Mouse (Mus musculus) myocyte (in vitro differentiated cells): ENCODE measurements around the gene Tradd. TPM values are rescaled to one million over a fixed set of nuclear protein-coding genes. Genes with fewer than 3 reads are reported as not detected.

Experiments
- H3K27me3 ChIP-seq: one replicate; pipeline ENCODE4 v1.6.1; 2011; ENCODE audit not compliant: control insufficient read depth, insufficient read depth, insufficient read length
- H3K36me3 ChIP-seq: one replicate; pipeline ENCODE4 v1.6.1; 2011; ENCODE audit not compliant: control insufficient read depth, insufficient read depth
- H3K4me2 ChIP-seq: one replicate; pipeline ENCODE4 v1.6.1; 2011; ENCODE audit warnings: low read depth, control low read depth
- H3K4me3 ChIP-seq: one replicate; pipeline ENCODE4 v1.5.1; 2011; ENCODE audit warnings: mild to moderate bottlenecking, control low read depth, moderate library complexity
- H3K79me2 ChIP-seq: one replicate; pipeline ENCODE4 v1.6.1; 2011; ENCODE audit not compliant: control insufficient read depth, insufficient read depth
- H3ac ChIP-seq: one replicate; pipeline ENCODE4 v1.6.1; 2011; ENCODE audit not compliant: control insufficient read depth, insufficient read length
- CEBPB ChIP-seq: IDR thresholded peaks from 2 replicates; pipeline ENCODE4 v1.6.1; 2011; ENCODE audit warnings: mild to moderate bottlenecking, moderate library complexity; ENCODE audit not compliant: poor library complexity, insufficient read depth, severe bottlenecking
- E2F4 ChIP-seq: IDR thresholded peaks from one replicate; pipeline ENCODE4 v1.6.1; 2011; ENCODE audit warnings: mild to moderate bottlenecking, control low read depth, moderate library complexity; ENCODE audit not compliant: insufficient read depth
- MAX ChIP-seq: IDR thresholded peaks from one replicate; pipeline ENCODE4 v1.6.1; 2011; ENCODE audit warnings: low read depth, mild to moderate bottlenecking, control low read depth
- MYOD1 ChIP-seq, 3 experiments: IDR thresholded peaks; one replicate each; pipeline ENCODE4 v1.6.1; 2011; ENCODE audit warnings: control low read depth in 2 of 3, low read depth in 2 of 3, mild to moderate bottlenecking in 2 of 3, moderate library complexity in 1 of 3; ENCODE audit not compliant: insufficient read length in 2 of 3, control insufficient read depth in 1 of 3
- MYOG ChIP-seq, 3 experiments: IDR thresholded peaks; one replicate each; pipeline ENCODE4 v1.6.1; 2011; ENCODE audit warnings: control low read depth in 2 of 3, low read depth in 2 of 3, mild to moderate bottlenecking in 2 of 3; ENCODE audit not compliant: insufficient read length in 2 of 3, control insufficient read depth in 1 of 3, insufficient read depth in 1 of 3
- POLR2A ChIP-seq: IDR thresholded peaks from one replicate; pipeline ENCODE4 v1.6.1; 2011; ENCODE audit warnings: low read depth, mild to moderate bottlenecking, control low read depth, moderate library complexity; ENCODE audit not compliant: insufficient read length
- POLR2AphosphoS2 ChIP-seq: IDR thresholded peaks from one replicate; pipeline ENCODE4 v1.6.1; 2011; ENCODE audit warnings: low read depth, control low read depth; ENCODE audit not compliant: insufficient read length
- REST ChIP-seq: IDR thresholded peaks from one replicate; pipeline ENCODE4 v1.6.1; 2011; ENCODE audit warnings: mild to moderate bottlenecking, control low read depth, moderate library complexity; ENCODE audit not compliant: insufficient read depth, insufficient read length
- SRF ChIP-seq: IDR thresholded peaks from one replicate; pipeline ENCODE4 v1.6.1; 2011; ENCODE audit warnings: low read depth; ENCODE audit not compliant: control insufficient read depth, insufficient read length
- TCF12 ChIP-seq: IDR thresholded peaks from one replicate; pipeline ENCODE4 v1.6.1; 2011; ENCODE audit warnings: mild to moderate bottlenecking, control low read depth; ENCODE audit not compliant: poor library complexity, insufficient read depth, severe bottlenecking
- TCF3 ChIP-seq: IDR thresholded peaks from one replicate; pipeline ENCODE4 v1.6.1; 2011; ENCODE audit warnings: low read depth, control low read depth; ENCODE audit not compliant: insufficient read length
- USF1 ChIP-seq: IDR thresholded peaks from one replicate; pipeline ENCODE4 v1.6.1; 2011; ENCODE audit warnings: low read depth, mild to moderate bottlenecking, control low read depth, moderate library complexity
- polyA plus RNA-seq: library from polyadenylated mRNA; unstranded; fragments of >200 nt; fragmentation: generic; extraction: Trizol; gene quantifications from one replicate; pipeline ENCODE4 v1.2.1, GENCODE M21; 2012; ENCODE audit warnings: missing spikeins

Tradd gene
- polyA plus RNA-seq, 1 experiment: 27.0 TPM

- Histone ChIP-seq H3K27me3 (no peaks in the 10 kb centered on the region), H3K4me3 (peak overlapping the region; percentile 93), H3K79me2 (peaks cover 32% of the 10 kb centered on the region), H3ac (peak overlapping the region; percentile 57), H3K4me2 (peak overlapping the region; percentile 82), H3K36me3 (peaks cover 42% of the 10 kb centered on the region)
- TF ChIP-seq POLR2AphosphoS2 (peak; percentile 33), MYOD1 (IDR thresholded peaks at IDR 0.05; ENCODE audit: control insufficient read depth in 1 of 3, insufficient read length in 2 of 3, low read depth in 2 of 3) (peak in 2 of 3 experiments; percentile 71 to 82), MYOG (IDR thresholded peaks at IDR 0.05; ENCODE audit: control insufficient read depth in 1 of 3, insufficient read depth in 1 of 3, insufficient read length in 2 of 3, low read depth in 2 of 3) (peak; percentile 64 to 92 (median 69)), TCF12 (peak; percentile 96), POLR2A (peak; percentile 33), E2F4 (no peak), REST (no peak)
These were observed 34.2 kb upstream of the Tradd start for GRCm38 (mm10) chr8:105298351-105299252.

DNA sequence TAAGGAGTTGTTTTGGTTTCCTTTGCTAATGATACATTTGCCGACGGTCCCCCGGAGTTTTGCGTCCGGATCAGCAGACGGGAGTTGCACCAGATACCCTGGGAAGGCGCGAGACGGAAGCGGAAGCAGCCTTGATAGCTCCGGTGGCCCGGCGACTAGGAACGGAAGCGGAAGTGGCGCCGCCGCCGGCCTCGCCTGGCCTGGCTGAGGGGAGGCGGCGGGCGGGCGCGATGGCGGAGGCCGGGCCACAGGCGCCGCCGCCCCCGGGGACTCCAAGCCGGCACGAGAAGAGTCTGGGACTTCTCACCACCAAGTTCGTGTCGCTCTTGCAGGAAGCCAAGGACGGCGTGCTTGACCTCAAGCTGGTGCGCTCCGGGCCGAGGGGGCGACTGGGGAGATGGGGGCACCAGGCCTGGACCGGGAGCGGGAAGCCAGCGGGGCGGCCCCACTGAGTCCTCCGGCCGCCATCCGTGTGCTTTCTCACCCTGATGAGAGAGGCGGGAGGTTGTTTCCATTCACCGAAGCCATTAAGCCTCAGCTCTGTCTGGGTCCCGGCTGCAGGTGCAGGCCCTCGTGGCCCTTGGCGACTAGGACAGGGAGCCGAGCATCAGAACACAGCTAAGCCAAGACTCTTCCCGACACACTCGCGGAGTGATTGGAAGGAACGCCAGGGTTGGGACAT, 33.2 kb upstream of the Tradd start, which contains the start of gene E2f4:
Gene E2f4 (plus strand): TSS at position 153 of the 682 bp plus-strand sequence.
- peaks cover 32% of the 10 kb centered on the region for H3K79me2 ChIP-seq
- H3K4me3 ChIP-seq: peak within 1 kb of the TSS; percentile 93
- H3ac ChIP-seq: peak within 1 kb of the TSS; percentile 57
- H3K36me3 ChIP-seq: peaks cover 35% of the 10 kb centered on the region
- no peak for TF ChIP-seq TCF12
- TF ChIP-seq SRF: no peak
- TF ChIP-seq MYOG (IDR thresholded peaks at IDR 0.05; ENCODE audit: control insufficient read depth in 1 of 3, insufficient read depth in 1 of 3, insufficient read length in 2 of 3, low read depth in 2 of 3): peak in 1 of 3 experiments; percentile 3
- TF ChIP-seq TCF3: no peak
- no peak for TF ChIP-seq REST
- TF ChIP-seq USF1: no peak
- no peak for TF ChIP-seq E2F4
- no peak for TF ChIP-seq CEBPB
- TF ChIP-seq MYOD1 (IDR thresholded peaks at IDR 0.05; ENCODE audit: control insufficient read depth in 1 of 3, insufficient read length in 2 of 3, low read depth in 2 of 3): peak in 1 of 3 experiments; percentile 28
- TF ChIP-seq MAX: no peak
- peak; percentile 80 for TF ChIP-seq POLR2A
- peak; percentile 66 for TF ChIP-seq POLR2AphosphoS2
- H3K27me3 ChIP-seq: no peaks in the 10 kb centered on the region
- H3K4me2 ChIP-seq: peak within 1 kb of the TSS; percentile 95

DNA sequence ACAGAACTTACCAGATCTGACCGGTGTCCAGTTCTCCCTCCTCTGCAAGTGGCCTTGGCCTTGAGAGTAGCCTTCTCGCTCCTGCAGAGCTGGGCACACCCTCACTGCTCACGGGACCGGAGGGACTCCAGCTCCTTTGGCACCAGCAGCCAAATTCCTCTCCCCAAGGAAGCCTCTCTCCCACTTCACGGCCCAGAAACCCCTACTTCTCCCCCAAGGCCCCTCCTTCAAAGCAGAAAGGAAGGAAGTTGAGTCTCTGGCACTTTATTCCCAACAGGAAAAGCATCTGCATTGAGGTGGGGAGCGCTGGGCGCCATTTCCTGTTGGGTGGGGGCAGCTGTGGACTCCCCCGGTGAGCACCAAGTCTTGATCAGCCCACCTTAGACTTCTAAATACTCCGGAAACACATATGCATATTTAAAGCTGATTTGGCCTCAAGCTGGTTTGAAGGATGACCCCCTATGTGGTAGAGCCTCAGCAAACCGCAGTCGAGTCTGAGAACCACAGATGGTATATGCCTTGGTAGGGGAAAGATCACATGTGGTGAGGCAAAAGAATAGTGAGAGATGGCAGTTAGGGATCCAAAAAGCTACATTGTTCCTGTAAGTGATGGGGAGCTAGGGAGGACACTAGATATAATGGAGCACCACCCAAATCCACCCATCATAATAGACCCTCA, 31.6 kb upstream of the Tradd start, which contains the start of gene Exoc3l:
Gene Exoc3l (minus strand): TSS at position 207 of the 679 bp plus-strand sequence.
- peak within 1 kb of the TSS; percentile 95 for H3K4me2 ChIP-seq
- H3K4me3 ChIP-seq: peak within 1 kb of the TSS; percentile 93
- peaks cover 19% of the 10 kb centered on the region for H3K36me3 ChIP-seq
- no peaks in the 10 kb centered on the region for H3K27me3 ChIP-seq
- TF ChIP-seq MAX (no peak), POLR2AphosphoS2 (no peak), REST (no peak), CEBPB (no peak), USF1 (no peak), TCF12 (no peak), POLR2A (no peak), MYOG (IDR thresholded peaks at IDR 0.05; ENCODE audit: control insufficient read depth in 1 of 3, insufficient read depth in 1 of 3, insufficient read length in 2 of 3, low read depth in 2 of 3) (no peak), TCF3 (no peak), MYOD1 (IDR thresholded peaks at IDR 0.05; ENCODE audit: control insufficient read depth in 1 of 3, insufficient read length in 2 of 3, low read depth in 2 of 3) (no peak), E2F4 (no peak), SRF (no peak)
- no peak within 1 kb of the TSS for H3ac ChIP-seq
- peaks cover 32% of the 10 kb centered on the region for H3K79me2 ChIP-seq

GRCm38 (mm10) chr8:105295256-105295655, 30.8 kb upstream of the Tradd start:
- Histone ChIP-seq H3K4me3 (peak overlapping the region; percentile 93), H3K4me2 (peak overlapping the region; percentile 95), H3K79me2 (peaks cover 25% of the 10 kb centered on the region), H3ac (no peak overlapping the region), H3K27me3 (no peaks in the 10 kb centered on the region), H3K36me3 (peaks cover 12% of the 10 kb centered on the region)
- TF ChIP-seq TCF12 (peak; percentile 80), POLR2A (no peak), REST (no peak), POLR2AphosphoS2 (no peak), TCF3 (peak; percentile 64), E2F4 (no peak), USF1 (no peak), MYOD1 (IDR thresholded peaks at IDR 0.05; ENCODE audit: control insufficient read depth in 1 of 3, insufficient read length in 2 of 3, low read depth in 2 of 3) (peak; percentile 39 to 97 (median 95)), MYOG (IDR thresholded peaks at IDR 0.05; ENCODE audit: control insufficient read depth in 1 of 3, insufficient read depth in 1 of 3, insufficient read length in 2 of 3, low read depth in 2 of 3) (peak; percentile 89 to 99 (median 96)), MAX (no peak), SRF (no peak), CEBPB (no peak)
